Mouse (Mus musculus) CH12.LX (cell line): ENCODE data around the gene Hsf4.

Experiments
- CHD2 ChIP-seq: IDR thresholded peaks from 2 replicates; pipeline ENCODE4 v1.6.1; 2011; ENCODE audit warnings: low read length, improper control_type of control experiment
- CTCF ChIP-seq, 2 experiments: IDR thresholded peaks in 1 of 2; conservative IDR thresholded peaks in 1 of 2; 2 replicates each; pipeline ENCODE4 v1.5.1; 2011 to 2012; ENCODE audit warnings: low read depth in 2 of 2, low read length in 2 of 2, improper control_type of control experiment in 1 of 2, inconsistent platforms in 1 of 2, mild to moderate bottlenecking in 1 of 2, moderate library complexity in 1 of 2
- EP300 ChIP-seq: IDR thresholded peaks from 2 replicates; pipeline ENCODE4 v1.6.1; 2011; ENCODE audit warnings: low read length, improper control_type of control experiment
- ETS1 ChIP-seq: conservative IDR thresholded peaks from 2 replicates; pipeline ENCODE4 v1.6.1; 2012; ENCODE audit warnings: low read depth, mild to moderate bottlenecking, inconsistent platforms, low read length, improper control_type of control experiment, moderate library complexity
- HCFC1 ChIP-seq: IDR thresholded peaks from 2 replicates; pipeline ENCODE4 v1.6.1; 2012; ENCODE audit warnings: low read depth, mild to moderate bottlenecking, inconsistent platforms, low read length, improper control_type of control experiment
- MAFK ChIP-seq: IDR thresholded peaks from 2 replicates; pipeline ENCODE4 v1.6.1; 2011; ENCODE audit warnings: low read length, improper control_type of control experiment; ENCODE audit not compliant: insufficient replicate concordance
- MAZ ChIP-seq: IDR thresholded peaks from 2 replicates; pipeline ENCODE4 v1.6.1; 2012; ENCODE audit warnings: low read depth, mild to moderate bottlenecking, inconsistent platforms, low read length, improper control_type of control experiment, moderate library complexity
- MEF2A ChIP-seq: IDR thresholded peaks from 2 replicates; pipeline ENCODE4 v1.6.1; 2014; ENCODE audit warnings: low read depth, mild to moderate bottlenecking, inconsistent platforms, low read length, improper control_type of control experiment, borderline replicate concordance
- MYC ChIP-seq: IDR thresholded peaks from 2 replicates; pipeline ENCODE4 v1.6.1; 2011; ENCODE audit warnings: low read depth, mild to moderate bottlenecking, improper control_type of control experiment, low read length
- POLR2A ChIP-seq: IDR thresholded peaks from 2 replicates; pipeline ENCODE4 v1.6.1; 2011; ENCODE audit warnings: low read depth, mild to moderate bottlenecking, improper control_type of control experiment, low read length
- RAD21 ChIP-seq: IDR thresholded peaks from 2 replicates; pipeline ENCODE4 v1.6.1; 2011; ENCODE audit warnings: low read depth, mild to moderate bottlenecking, low read length, improper control_type of control experiment, moderate library complexity
- ZC3H11A ChIP-seq: IDR thresholded peaks from 2 replicates; pipeline ENCODE4 v1.6.1; 2012; ENCODE audit warnings: low read depth, mild to moderate bottlenecking, inconsistent platforms, low read length, improper control_type of control experiment

DNA sequence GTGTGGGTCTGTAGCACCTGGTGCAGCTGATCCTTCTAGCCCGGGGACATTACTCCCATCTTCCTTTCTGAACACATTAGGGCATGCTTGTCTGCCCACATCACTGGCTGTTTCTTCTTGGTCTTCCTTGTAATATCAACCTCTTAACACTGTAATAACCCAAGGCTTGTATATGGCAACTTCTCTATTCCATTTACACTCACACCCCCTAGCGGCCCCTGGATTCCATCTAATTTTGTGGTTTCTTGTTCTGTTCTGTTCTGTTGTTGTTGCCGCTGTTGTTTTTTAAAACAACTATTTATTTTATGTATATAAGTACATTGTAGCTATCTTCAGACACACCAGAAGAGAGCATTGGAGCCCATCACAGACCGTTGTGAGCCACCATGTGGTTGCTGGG lies 17.3 kb downstream of the Hsf4 start:
- TF ChIP-seq MAZ (no peak), ETS1 (no peak), POLR2A (no peak), MEF2A (no peak), MYC (no peak), HCFC1 (no peak), CTCF (conservative IDR thresholded peaks at IDR 0.05 in 1 of 2, IDR thresholded peaks at IDR 0.05 in 1 of 2; ENCODE audit: low read depth in 2 of 2, low read length in 2 of 2) (peak in 1 of 2 experiments; percentile 52; a peak in 2 of 4 replicates), CHD2 (no peak), RAD21 (peak; percentile 33), MAFK (no peak), ZC3H11A (no peak), EP300 (no peak)
